Mouse (Mus musculus): ENCODE results near the gene Olfr814. TPM values are rescaled to one million over a fixed set of nuclear protein-coding genes. Genes with fewer than 3 reads are reported as not detected.
"Not testable (repeated sequence)": the region's sequence is repeated elsewhere in the genome, so short reads cannot be mapped to it uniquely, and the experiment has no call there.

Olfr814 gene
- total RNA-seq (2021) = not detected
- long read RNA-seq, experiment 1 = 0 reads
- long read RNA-seq, experiment 2 = 0 reads

DNA sequence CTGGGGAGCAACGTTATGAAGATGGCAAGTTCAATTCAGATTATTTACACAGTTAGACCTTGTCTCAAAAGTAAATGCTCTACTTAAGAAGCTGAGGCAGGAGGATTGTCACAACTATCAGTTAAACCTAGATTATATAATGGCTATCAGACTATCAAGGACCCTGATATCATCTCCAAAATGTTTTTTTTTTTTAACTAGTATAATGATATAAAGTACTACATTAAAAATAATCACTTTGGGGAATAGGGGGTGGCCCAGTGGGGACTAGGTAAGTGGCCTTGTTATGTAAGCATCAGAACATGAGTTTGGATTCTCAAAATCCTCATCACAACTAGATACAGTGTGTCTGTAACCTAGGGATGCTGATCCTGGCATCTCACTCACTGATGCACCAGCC is at the start of gene Olfr814:
Olfr814 (minus strand) TSS at position 101 of the 400 bp plus-strand sequence.
- H3K27ac ChIP-seq; H3K4me3 ChIP-seq; DNase-seq (ENCODE audit: extremely low spot score in 1 of 2, low spot score in 2 of 2); intact Hi-C loops (cut with DNase I): not testable (repeated sequence)

DNA sequence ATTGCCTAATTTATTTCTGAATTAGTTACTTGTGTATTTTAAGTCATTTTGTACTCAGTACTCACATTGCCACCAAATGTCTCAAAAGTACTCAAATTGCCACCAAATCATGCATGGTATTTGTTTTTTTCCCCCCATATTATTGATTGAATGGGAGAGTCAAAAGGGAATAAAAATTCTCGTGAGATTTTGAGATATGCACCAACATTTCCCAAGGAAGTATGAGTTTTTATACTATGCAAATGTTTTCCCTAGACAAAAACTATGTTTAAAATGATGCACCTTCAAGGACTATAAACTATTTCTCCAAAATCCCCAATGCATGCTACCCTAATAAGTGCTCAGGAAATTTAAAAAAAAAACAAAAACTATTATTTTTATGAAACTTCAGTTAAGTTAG is 35.8 kb upstream of the Olfr814 start, which contains the start of gene Olfr816:
Olfr816 (minus strand) TSS at position 101 of the 400 bp plus-strand sequence.
- Histone ChIP-seq H3K27ac (no peak within 1 kb of the TSS), H3K4me3 (no peak within 1 kb of the TSS)
- intact Hi-C loops (cut with DNase I) = no loop called here
- TF ChIP-seq CTCF (IDR thresholded peaks at IDR 0.05) = no peak
- DNase-seq (ENCODE audit: extremely low spot score in 1 of 2, low spot score in 2 of 2) = no peak

DNA sequence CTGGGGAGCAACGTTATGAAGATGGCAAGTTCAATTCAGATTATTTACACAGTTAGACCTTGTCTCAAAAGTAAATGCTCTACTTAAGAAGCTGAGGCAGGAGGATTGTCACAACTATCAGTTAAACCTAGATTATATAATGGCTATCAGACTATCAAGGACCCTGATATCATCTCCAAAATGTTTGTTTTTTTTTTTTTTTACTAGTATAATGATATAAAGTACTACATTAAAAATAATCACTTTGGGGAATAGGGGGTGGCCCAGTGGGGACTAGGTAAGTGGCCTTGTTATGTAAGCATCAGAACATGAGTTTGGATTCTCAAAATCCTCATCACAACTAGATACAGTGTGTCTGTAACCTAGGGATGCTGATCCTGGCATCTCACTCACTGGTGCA is 26.1 kb upstream of the Olfr814 start, which contains the start of gene Olfr815:
Olfr815 (minus strand) TSS at position 101 of the 400 bp plus-strand sequence.
- DNase-seq (ENCODE audit: extremely low spot score in 1 of 2, low spot score in 2 of 2); H3K4me3 ChIP-seq; intact Hi-C loops (cut with DNase I); H3K27ac ChIP-seq: not testable (repeated sequence)

DNA sequence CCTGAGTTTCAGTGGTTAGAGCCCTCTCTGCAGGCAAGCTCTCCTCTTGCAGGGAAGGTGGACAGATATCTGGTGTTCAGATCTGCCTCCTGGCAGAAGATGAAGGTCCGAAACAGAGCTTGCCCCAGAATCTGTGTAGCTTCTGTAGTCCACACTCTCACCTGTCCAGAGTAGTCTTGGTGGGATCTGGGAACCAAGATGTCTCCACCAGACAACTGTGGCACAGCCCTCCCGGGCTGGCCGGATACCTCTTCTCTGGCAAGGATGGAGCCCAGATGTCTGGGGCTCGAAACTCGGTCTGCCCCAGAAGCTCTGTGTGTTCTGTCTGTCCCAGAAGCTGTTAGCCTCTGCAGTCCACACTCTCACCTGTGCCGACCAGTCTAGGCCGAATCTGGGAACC is 6.3 kb upstream of the Olfr814 start:
- intact Hi-C loops (cut with DNase I) = no loop called here
- Histone ChIP-seq H3K27ac (no peak overlapping the region), H3K4me3 (no peak overlapping the region)
- no peak for DNase-seq (ENCODE audit: extremely low spot score in 1 of 2, low spot score in 2 of 2)
- no peak for TF ChIP-seq CTCF (IDR thresholded peaks at IDR 0.05)

DNA sequence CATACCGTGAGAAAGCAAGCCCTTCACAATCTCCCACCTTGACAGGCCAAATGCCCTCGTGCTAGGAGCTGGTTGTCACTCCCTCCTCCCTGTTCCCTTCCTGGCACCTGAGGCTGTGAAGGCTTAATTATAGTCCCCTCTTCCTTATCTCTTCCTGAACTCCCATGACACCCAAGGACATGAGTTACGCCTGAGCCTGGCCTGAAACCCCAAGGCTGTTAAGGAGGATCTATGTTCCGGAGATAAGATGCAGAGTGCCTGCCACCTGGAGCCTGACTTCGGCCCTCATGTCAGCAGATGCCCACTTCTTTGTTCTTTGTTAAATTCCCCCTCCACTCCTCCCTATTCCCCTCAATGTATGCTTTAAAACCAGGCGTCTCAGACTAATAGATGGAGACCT is 5.8 kb upstream of the Olfr814 start:
- intact Hi-C loops (cut with DNase I); DNase-seq (ENCODE audit: extremely low spot score in 1 of 2, low spot score in 2 of 2); H3K4me3 ChIP-seq; H3K27ac ChIP-seq: not testable (repeated sequence)

DNA sequence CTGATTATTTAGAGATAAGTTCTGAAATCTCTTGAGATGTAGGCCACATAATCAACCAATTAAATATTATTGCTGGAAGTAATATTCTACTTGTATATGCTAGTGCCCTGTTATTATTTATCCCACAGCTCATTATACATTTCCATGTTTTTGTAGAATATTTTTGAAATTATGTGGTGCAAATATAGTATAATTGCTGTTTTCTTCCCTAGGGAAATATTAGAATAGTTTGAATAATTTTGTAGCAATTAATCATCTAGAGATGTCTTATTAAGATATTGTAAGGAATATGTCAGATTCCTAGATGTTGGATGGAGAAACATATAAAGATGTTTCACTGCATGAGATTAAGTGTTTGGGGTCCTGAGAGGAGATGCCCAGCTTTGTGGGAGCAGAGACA is 24.6 kb downstream of the Olfr814 start, which contains the start of gene Olfr813:
Olfr813 (plus strand) TSS at position 301 of the 400 bp plus-strand sequence.
- intact Hi-C loops (cut with DNase I) = no loop called here
- DNase-seq (ENCODE audit: extremely low spot score in 1 of 2, low spot score in 2 of 2) = no peak

DNA sequence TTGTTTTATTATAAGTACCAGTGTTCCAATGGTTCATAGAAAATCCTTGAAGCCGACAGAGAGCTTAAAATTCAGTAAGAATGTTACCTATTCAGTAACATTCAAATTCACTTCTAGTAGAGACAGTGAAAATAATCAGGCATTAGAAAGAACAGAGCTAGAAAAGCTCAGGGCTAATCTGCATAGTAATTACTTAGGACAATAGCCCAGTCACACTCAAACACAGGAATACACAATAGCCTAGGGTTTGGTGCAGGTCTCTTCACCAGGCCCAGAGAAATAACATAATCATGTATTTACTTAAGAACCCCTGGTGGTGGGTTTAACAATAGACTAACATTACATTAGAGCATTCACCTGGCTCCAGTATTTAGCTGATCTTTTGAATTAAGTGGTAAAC is 32.3 kb downstream of the Olfr814 start:
- DNase-seq (ENCODE audit: extremely low spot score in 1 of 2, low spot score in 2 of 2) = no peak
- Histone ChIP-seq H3K27ac (no peak overlapping the region), H3K4me3 (no peak overlapping the region)
- intact Hi-C loops (cut with DNase I) = no loop called here
- no peak for TF ChIP-seq CTCF (IDR thresholded peaks at IDR 0.05)

More for the DNA sequence above, 24.6 kb downstream of the Olfr814 start, which contains the start of gene Olfr813:
- Histone ChIP-seq H3K27ac (no peak within 1 kb of the TSS), H3K4me3 (no peak within 1 kb of the TSS)
- TF ChIP-seq CTCF (IDR thresholded peaks at IDR 0.05) = no peak

DNA sequence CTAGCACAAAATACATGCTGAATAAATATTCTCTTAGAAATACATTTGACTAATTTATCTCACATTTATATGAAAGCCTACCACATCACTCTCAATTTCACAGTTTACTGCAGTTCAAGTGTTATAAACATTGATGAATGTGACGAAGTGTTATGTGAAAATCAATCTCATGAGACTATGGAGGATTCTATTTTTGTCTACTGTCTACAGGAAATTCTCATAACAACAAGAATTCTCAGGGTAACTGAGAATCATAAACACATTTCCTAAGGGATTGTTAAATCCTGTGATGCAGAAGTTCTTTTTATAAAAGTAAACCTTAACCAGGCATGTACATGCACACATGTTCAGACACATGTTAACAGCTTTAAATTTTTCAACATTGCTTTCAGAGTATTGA is 33.7 kb downstream of the Olfr814 start, which contains the start of gene Olfr812:
Olfr812 (minus strand) TSS at position 101 of the 400 bp plus-strand sequence.
- no peak for DNase-seq (ENCODE audit: extremely low spot score in 1 of 2, low spot score in 2 of 2)
- intact Hi-C loops (cut with DNase I) = no loop called here
- TF ChIP-seq CTCF (IDR thresholded peaks at IDR 0.05) = no peak
- Histone ChIP-seq H3K27ac (no peak within 1 kb of the TSS), H3K4me3 (no peak within 1 kb of the TSS)

Other genes with a start within 250 kb of the Olfr814 start
- gene Olfr799, start 242.4 kb downstream of the Olfr814 start, total RNA-seq (2021) = not detected
- gene Olfr800, start 222.2 kb downstream of the Olfr814 start, total RNA-seq (2021) = not detected
- gene Olfr801, start 206.0 kb downstream of the Olfr814 start, total RNA-seq (2021) = not detected
- under 1 TPM in 1 of 2 experiments, not detected in 1; 0.11 TPM for gene Olfr802, start 191.7 kb downstream of the Olfr814 start, total RNA-seq (2021)
- not detected for gene Olfr803, start 185.6 kb downstream of the Olfr814 start, total RNA-seq (2021)
- not detected for gene Olfr804, start 176.6 kb downstream of the Olfr814 start, total RNA-seq (2021)
- gene Olfr805, start 150.5 kb downstream of the Olfr814 start, total RNA-seq (2021) = not detected
- not detected for gene Olfr806, start 137.9 kb downstream of the Olfr814 start, total RNA-seq (2021)
- not detected for gene Olfr807, start 122.1 kb downstream of the Olfr814 start, total RNA-seq (2021)
- not detected for gene Olfr808, start 114.4 kb downstream of the Olfr814 start, total RNA-seq (2021)
- gene Olfr809, start 105.2 kb downstream of the Olfr814 start, total RNA-seq (2021) = not detected
- not detected for gene Olfr810, start 84.9 kb downstream of the Olfr814 start, total RNA-seq (2021)
- gene Olfr811, start 75.5 kb downstream of the Olfr814 start, total RNA-seq (2021) = not detected
- not detected for gene Olfr812, start 33.8 kb downstream of the Olfr814 start, total RNA-seq (2021)
- gene Olfr813, start 24.5 kb downstream of the Olfr814 start, total RNA-seq (2021) = not detected
- gene Olfr815, start 26.0 kb upstream of the Olfr814 start, total RNA-seq (2021) = not detected
- gene Olfr816, start 35.7 kb upstream of the Olfr814 start, total RNA-seq (2021) = not detected
- gene Olfr818, start 69.2 kb upstream of the Olfr814 start, total RNA-seq (2021) = not detected
- gene Olfr819, start 87.4 kb upstream of the Olfr814 start, total RNA-seq (2021) = not detected
- not detected for gene Olfr247, start 96.3 kb upstream of the Olfr814 start, total RNA-seq (2021)
- gene Gm10310, start 105.2 kb upstream of the Olfr814 start, total RNA-seq (2021) = not detected
- gene Olfr820, start 132.8 kb upstream of the Olfr814 start, total RNA-seq (2021) = not detected
- gene Olfr821, start 150.5 kb upstream of the Olfr814 start, total RNA-seq (2021) = not detected
- not detected for gene Olfr822, start 191.4 kb upstream of the Olfr814 start, total RNA-seq (2021)
- gene Olfr823, start 235.5 kb upstream of the Olfr814 start, total RNA-seq (2021) = not detected

Data from left cerebral cortex, adult 2 months (tissue).